Mouse (Mus musculus) thymus, postnatal 25 days (tissue): ENCODE measurements around the gene Arl8b.

Experiments
- DNase-seq: peaks from one replicate; pipeline ENCODE4 v3.0.0; 2022

The Arl8b gene

DNA sequence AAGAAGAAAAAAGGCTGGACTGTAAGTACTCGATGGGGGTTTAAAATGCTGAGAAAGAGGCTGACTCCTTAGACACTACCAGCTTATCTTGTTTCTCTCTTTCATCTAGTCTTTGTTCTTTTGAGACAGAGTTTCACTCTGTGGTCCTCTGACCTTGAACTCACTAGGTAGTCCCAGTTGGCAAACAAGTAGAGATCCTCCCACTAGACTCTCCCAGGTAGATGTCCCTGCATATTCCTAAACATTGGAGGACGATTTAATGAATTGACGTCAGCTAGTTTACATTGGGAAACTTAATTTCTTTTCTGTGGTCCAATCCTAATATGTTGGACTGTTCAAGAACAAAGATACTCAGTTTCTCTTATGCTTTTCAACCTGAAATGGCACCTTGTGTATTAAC is 2.7 kb downstream of the Arl8b start:
- DNase-seq, result no peak

DNA sequence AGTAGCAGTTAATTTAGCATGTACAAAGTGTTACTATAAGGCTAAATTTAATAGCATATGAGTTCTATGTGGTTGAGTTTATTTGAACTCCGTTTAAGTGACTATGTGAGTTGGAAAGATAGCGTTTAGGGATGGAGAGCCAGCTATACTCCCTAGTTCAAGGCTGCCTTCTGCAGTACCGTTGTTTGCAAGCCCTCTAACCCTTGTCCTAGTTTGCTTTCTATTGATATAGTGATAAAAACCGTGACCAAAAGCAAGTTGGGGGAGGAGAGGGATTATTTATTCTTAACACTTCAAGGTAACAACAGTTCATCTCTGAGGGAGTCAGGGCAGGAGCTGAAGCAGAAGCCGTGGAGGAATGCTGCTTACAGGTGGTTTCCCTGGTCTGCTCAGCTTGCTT is 8.6 kb downstream of the Arl8b start:
- DNase-seq, result no peak

DNA sequence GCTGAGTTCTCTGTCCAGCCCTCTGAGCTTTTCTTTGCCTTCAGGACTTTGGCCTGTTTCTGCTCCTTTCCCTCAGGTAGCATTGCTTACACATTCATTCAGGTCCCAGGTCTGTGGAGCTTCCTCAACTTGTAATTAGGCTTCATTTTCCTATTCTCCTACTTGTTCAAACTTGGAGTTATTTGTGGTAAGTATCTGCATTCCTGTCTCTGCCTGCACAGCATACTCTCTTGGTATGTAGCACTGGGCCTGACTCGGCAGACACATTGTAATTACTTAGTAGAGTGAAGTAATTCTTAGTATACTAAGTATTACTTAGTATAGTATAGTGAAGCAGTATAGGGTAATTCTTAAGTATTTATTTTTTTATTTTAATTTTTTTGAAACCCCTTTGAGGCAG is 13.0 kb downstream of the Arl8b start:
- no peak for DNase-seq

DNA sequence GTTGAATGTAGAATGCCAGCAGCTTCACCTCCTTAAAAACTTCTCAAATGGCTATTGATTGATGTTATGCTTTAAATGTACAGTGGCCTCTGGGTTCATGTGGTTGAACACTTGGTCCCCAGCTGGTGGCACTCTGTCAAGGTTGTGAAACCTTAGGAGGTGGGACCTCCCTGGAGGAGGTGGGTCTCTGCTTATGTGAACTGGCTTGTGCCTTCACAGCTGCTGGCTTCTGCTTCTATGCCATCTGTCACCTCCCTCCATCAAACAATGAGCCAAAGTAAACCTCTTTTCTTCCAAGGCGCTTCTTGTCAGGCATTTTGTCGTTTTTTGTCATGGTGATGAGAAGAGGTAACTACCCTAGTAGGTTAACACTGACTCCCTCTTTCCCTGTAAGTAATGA is 13.8 kb downstream of the Arl8b start:
- DNase-seq, result peak; percentile 24

DNA sequence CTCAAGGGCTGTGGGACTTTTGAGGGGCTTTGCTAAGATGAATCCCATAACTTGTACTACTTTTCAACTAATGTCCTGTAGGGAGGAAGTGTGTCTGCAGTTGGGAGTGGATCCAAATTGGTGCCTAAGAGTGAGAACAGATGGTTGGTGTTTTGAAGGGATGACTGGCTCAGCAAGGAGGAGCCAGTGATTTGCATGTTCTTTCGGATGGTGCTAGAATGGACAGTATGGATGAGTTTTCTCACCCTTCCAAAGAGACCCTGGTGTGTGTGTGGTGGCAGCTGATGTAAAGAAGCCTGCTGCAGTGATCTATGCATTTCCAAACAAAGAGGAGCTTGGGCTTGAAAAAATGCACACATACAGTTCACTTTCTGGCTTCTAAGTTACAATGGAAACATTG is 22.3 kb downstream of the Arl8b start:
- no peak for DNase-seq

DNA sequence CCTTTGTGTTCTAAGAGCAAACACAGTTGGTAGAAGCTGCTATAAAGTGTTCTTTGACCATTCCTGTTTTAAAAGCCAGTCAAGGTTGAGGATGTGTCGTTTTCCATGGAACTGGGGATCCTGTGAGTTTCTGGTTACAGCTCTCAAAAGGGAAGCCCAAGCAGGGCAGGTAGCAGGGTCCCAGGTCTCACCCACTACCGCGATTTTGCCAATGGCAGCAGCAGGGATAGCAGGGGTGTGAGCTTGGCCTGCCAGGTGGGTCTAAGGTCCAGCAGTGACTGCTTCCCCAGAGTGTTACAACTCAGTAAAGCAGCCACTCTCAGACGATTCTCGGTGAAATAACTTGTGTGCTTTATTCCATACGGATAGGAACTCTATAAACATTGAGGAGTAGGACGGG is 23.0 kb downstream of the Arl8b start:
- no peak for DNase-seq

DNA sequence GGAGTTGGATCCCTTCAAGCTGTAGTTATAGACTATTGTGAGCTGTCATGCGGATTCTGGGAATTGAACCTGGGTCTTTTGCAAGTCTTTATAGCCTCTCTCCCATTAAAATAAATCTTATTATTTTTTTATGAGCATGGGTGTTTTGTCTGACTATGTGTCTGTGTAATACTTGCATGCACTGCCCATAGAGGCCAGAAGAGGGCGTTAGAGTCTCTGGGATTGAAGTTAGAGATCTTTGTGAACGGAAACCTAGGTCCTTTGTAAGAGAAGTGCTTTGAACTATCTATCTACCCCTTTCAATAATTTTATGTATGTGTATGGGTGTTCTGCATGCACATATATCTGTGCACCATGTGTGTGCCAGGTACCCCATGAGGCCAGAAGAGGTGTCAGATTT is 24.5 kb downstream of the Arl8b start:
- DNase-seq, result peak; percentile 65

DNA sequence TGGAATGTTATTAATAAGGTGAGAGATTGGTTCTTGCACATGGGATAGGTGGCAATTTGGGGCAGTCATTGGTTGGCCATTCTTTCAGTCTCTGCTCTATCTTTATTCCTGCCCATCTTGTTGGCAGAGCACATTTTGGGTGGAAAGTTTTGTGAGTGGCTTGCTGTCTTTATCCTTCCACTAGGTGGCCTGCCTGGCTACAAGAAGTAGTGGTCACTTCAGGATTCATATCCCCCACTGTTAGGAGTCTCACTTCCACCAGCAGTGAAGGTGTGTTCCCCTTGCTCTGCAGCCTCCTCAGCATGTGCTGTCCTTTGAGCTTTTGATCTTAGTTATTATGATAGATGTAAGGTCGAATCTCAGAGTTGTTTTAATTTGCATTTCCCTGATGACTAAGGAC is 25.9 kb downstream of the Arl8b start:
- DNase-seq, result no peak

DNA sequence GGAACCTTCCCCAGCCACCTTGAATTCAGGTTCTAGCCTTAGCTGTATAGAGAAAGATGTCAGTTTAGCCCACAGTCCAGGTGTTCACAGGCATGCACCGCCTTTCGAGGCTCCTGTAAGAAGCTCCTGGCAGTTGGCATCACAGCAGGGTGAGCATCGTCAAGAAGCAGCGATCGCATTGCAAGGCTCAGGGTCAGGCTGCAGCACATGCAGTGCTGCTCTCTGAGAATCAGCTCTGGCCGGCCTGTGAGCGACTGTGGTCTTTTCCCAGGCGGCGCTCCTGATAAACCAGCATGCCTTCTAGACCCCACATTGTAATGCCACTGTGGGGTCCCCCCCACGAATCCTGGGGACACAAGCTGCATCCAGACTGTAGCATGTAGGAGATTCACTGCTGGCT is 27.3 kb downstream of the Arl8b start:
- DNase-seq, result peak; percentile 42

DNA sequence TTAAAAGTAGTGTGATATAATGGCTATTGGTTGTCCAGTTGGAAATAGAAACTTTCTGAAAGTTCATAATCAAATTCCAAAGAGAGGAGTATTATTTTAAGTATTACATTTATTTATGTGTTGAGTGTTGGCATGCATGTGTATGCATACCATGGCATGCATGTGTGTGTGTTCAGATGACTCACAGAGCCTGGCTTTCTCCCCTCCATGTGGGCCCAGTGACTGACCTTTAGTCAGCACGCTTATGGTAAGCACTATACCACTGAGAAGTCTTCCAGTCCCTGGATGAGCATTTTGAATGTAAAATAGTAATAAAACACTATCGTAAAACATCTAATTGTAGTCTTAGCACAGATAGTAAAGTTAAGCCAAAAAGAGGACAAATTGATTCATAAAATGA is 29.2 kb downstream of the Arl8b start:
- DNase-seq, result no peak

DNA sequence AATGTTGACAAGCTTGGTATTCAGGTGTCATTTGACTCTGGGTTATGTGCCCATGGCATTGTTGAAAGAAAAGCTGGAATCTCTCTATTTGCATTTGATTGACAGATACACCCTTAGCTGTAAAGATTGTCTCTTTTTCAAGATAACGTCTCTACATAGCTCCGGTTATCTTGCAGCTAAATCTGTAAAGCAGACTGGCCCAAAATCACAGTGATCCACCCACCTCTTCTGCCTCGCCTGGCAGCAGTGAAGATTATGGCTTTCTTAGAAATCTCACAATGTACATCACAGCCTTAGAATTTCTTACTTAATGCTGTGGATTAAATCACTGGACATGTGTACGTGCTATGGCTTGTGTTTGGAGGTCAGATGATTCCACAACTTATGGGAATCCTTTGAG is 34.6 kb downstream of the Arl8b start:
- DNase-seq, result no peak

DNA sequence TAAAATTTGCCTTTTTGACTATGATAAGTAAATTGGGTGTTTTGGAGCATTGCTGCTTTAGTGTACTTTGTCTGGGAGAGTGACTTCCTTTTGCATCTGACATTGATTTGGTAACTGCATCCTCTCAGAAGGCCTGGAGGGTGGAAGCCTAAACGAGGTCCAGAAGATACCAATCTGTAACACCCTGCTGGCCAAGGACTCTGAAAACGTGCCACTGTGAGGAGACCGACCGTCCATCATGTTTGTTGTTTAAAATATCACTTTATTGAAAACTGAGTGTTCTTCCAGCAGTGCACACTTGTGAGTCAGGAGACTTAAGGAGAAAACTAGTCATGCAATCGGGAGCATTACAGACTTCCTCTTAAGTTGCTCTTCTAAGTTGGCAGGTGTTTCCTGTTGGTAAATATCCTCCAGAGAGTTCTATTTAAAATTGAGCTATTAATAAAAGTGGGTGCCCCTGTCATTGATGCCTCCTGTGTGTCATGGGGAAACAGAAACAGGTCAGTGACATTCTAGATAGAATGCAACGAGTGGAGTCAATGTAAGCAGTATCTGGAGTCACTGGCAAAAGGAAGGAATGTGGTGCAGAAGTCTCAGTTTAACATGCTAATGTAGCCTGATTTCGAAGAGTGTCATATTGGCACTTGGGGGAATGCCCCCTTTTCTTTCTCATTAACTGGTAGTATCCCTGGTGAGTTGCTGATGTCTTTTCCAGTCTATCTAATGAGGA is 42.1 kb downstream of the Arl8b start:
- DNase-seq, result peak; percentile 37

DNA sequence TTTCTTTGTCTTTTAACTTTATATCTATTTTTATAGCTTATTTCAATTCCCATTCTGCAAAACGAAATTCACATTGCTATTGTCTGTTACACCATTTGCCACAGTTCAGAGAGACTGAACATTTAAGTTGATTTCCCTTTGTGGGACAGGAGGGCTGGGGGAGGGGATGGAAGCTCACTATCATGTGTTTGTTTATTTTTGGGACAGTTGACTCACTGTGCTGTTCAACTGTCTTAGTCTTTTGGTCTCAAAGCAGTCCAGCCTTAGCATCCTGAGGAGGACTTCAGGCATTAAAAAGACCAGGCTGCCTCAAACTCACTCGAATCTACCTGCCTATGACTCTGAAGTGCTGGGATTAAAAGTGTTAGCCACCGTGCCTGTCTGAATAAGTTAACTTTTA is 43.2 kb downstream of the Arl8b start:
- no peak for DNase-seq

DNA sequence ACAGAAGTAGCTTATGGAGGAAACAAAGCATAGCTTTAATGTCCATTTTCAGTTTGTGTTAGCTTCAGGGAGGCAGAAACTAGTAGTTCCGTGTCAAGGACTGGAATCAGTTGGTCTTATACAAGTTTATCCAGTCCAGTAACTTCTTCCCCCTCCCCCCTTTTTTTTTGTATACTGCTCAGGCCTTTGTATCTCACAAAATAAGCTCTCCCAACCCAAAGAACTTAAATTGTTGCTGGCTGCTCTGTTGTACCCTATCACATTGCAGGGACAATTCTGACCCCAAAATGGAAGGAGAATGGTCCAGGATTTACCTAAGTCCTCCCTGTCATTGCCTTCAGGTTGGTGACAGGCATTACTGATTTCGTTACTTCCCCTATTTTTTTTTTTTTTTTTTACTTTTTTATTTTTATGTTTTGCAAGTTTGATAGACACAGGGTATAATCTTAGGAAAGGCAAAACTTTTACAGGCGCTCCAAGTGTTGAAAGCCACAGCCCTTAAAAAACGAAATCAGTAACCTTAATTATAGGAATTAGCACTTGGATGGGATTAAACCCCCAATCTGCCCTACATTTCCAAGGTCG is 44.5 kb downstream of the Arl8b start:
- DNase-seq, result no peak

DNA sequence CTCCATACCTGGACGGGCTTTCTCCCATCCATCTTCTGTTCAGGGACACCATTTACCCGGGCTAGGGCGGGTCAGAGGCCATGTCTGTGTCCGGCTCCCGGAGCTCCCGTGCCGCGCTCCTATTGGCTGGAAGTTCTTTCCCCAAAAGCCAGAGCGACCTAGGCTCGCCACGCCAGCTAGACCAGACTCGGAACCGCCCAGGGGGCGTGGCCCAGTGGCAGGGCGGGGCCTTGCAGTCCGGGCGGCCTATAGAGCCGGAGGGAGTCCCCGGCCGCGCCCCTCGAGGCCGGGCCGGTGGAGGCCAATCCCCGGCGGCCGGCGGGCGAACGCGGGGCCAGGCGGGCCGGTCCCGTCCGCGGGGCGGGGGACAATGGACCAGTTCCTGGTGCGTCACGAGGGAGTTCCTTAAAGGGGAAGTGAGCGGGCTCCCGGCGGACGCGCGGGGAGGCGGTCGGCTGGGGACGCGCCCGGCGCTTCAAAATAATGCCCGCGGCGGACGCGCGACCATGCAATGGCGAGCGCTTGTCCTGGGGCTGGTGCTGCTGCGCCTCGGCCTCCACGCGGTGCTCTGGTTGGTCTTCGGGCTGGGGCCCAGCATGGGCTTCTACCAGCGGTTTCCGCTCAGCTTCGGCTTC is 45.5 kb downstream of the Arl8b start, which contains the start of gene Edem1:
TSS of gene Edem1 (plus strand) at position 408 of the 635 bp plus-strand sequence.
- peak; percentile 97 for DNase-seq

DNA sequence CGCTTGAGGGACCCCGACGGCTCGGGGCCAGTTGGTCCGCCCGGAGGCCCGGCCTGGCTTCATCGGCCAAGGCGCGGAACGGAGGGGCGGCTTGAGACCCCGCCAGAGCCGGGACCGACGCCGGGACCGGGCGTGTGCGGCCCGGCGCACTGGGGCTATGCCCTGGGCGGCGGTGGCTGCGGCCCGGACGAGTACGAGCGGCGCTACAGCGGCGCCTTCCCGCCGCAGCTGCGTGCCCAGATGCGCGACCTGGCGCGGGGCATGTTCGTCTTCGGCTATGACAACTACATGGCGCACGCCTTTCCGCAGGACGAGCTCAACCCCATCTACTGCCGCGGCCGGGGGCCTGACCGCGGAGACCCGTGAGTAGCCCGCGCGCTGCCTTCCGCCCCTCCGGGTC is 46.0 kb downstream of the Arl8b start:
- peak; percentile 67 for DNase-seq

DNA sequence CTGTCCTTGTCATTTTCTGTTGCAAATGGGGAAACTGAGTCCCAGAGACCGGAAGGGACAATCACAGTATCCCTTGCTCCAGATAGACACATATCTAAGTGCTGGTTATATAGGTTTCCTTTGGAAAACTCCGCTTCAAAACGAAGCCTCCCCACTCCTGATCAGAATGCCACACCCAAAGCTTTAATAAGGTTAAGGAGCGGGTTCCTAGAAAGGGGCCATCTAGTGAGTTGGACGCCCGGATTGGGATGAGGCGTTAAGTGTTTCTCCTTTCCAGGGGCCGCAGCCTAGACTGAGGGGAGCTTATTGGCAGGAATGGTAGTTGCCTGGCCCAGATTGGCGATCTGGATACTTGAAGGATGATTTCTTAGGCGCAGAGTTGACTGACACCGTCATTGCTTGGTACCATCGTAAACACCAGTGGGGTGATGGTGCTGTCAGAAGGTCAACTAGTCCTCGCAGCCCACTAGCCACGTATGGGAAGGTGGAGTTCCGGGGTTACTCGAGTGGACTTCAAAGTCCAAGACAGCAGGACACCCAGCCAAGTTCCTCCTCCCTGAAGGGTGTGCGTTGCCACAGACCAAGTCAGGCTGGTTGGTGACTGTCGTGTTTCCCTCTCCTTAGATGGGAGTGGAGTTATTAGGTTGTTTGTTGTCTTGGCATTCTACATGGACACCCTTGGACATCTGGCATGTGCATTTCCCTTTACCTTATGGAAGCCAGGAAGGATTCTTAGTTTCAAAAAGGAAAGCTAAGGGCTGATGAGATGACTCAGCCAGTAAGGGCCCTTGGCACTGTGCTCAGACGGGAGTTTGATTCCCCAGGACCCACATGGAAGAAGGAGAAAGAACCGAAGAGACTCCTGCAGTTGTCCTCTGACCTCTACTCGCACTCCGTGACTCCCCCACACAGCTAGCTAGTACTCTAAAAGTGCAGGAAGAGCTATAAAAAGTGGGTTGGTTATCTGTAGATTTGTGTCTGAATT is 46.8 kb downstream of the Arl8b start:
- peak; percentile 55 for DNase-seq

DNA sequence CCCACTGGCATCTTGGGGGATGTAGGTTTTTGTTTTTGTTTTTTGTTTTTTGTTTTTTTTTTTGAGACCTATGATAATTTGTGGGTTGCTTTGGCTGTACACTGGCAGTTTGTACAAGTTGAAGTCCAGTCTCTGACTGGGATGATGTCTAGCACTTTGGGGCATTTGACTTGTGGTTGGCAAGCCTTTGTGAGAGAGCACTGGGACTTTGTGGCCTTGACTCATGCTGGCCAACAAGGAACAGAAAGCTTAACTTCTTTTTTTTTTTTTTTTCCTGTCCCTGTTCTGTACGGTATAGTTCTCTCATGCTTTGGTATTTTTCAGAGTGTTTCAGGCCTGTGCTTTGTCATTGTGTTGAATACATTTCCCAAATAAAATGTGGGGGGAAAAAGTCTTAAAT is 49.3 kb downstream of the Arl8b start:
- DNase-seq, result no peak

DNA sequence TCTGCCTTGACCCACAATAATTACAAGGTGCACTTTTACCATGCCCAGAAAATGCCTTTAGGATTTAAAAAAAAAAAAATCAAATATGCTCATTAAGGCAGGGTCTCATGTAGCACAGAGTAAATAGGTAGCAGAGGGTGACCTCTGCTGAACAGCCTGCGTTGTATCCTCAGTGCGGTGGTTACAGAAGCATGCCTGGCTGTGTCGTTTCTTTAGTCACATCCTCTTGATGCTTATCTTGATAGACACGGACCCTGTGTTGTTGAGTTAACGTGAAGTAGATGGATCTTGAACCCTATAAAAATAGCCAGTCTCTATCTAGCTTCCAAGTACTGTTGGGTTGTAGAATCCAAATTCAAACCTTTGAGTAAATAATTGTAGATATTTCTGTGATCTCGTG is 50.1 kb downstream of the Arl8b start:
- DNase-seq, result peak; percentile 47

DNA sequence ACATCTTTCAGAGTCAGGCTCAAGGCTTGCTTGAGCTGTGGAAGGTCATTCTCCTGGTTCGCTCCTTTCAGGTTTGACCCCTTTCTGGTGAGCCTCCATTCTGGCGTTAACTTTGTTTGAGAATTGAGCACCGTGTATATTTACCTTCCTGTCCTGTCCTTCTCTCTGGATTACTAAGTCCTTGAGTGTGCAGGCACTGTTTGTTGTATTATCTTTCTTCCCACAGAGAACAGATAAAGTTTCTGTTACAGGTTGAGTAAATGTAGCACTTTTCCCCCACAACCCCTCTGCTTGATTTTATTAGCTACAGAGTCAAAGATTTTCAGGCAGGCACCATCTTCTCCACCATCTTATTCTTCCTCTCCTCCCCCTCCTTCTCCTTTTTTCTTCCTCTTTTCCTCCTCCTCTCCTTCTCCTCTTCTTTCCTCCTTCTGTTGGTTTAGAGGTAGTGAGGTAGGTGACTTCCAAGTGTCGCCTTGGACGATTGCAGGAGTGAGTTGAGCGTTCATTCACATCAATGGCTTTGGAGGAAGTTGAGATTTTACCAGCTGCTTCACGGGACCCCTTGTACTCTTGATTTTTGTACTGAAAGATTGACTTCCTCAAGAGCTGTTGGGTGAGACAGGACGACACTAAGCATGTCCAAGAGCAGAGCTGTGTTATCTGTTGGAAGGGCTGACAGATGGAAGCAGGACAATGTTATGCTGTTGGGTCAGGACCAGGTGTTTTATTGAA is 51.2 kb downstream of the Arl8b start:
- no peak for DNase-seq

DNA sequence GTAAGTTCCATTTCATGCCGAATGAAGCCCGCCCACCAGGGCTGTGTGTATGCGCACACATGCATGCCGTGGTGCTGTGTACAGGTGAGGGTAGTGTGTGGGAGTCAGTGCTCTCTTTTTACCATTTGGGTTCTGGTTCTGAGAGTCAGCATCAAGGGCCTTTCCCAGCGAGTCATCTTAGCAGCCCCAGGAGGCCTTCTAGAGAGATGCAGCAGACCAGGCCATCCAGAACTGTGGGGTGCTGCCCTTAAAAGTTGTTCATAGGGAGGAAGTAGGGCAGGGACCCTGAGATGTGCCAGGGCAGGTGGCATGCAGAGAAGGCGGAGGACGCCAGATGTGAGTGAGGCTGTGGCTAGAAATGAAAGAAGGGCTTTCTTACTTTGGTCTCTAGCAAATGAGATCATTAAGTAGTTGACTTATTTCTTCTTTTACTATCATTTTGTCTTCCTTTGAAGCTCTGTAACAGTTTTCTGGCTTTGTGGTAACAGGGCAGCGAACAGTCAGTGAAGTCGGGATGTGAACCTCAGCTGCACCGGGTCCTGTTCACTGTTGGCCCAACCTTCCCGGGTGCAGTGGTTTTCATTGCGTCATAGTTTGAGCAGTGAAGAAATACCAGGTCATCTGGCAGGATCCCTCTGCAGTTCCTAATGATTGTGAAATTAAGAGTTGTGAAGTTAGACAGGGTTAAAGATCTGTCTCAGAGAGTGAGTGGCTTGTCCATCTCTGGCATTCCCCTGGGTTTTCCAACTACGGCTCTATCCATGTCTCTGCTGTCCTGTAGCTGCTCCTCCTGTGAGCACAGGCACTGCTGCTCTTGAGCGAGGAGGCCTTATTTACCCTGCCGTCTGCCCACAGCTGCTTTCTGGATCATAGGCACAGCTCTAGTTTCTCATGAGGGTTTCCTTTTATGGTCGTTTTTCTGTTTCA is 53.1 kb downstream of the Arl8b start:
- peak; percentile 82 for DNase-seq
